ENCODE assay signal across 26 mouse cellular contexts in genomic region chr1:112439109-112439508, GRCm38 (mm10).
DNase-seq lines count a peak whose midpoint lies in the region; ATAC-seq and TF ChIP-seq lines count a peak whose summit lies in the region.
"Had no signal": no experiment of that assay in that cellular context is flagged by ENCODE, and none has a peak within 500 bp of the region (broad histone marks: within the 10 kb centered on the region; RNA-seq: fewer than 3 reads in every experiment).

No protein-coding gene starts in this region.

- no peak overlapping the region for H3K9ac ChIP-seq in forebrain, embryonic 13.5 days
- H3K9ac ChIP-seq in hindbrain, postnatal 0 days (replicated peaks; ENCODE audit: low read length) = no peak overlapping the region
- H3K9ac ChIP-seq in hindbrain, embryonic 13.5 days = no peak overlapping the region
- H3K9ac ChIP-seq in forebrain, postnatal 0 days = no peak overlapping the region
- H3K9ac ChIP-seq: embryonic facial prominence, embryonic 12.5 days; liver, embryonic 15.5 days; lung, embryonic 15.5 days; midbrain, embryonic 13.5 days; neural tube, embryonic 13.5 days had no signal

- H3K27me3 ChIP-seq in forebrain, embryonic 13.5 days = no peaks in the 10 kb centered on the region
- H3K27me3 ChIP-seq in forebrain, embryonic 10.5 days (ENCODE audit: poor library complexity, severe bottlenecking) = no peaks in the 10 kb centered on the region
- no peaks in the 10 kb centered on the region for H3K27me3 ChIP-seq in hindbrain, postnatal 0 days (ENCODE audit: insufficient read depth, low read length)
- H3K27me3 ChIP-seq in hindbrain, embryonic 13.5 days = no peaks in the 10 kb centered on the region
- H3K27me3 ChIP-seq in forebrain, postnatal 0 days (ENCODE audit: insufficient read depth, low read length) = no peaks in the 10 kb centered on the region
- H3K27me3 ChIP-seq: embryonic facial prominence, embryonic 12.5 days; liver, embryonic 15.5 days; lung, embryonic 15.5 days; megakaryocyte, embryonic 14.5 days; midbrain, embryonic 13.5 days; neural tube, embryonic 13.5 days had no signal

- WGBS in forebrain, embryonic 13.5 days = 45% methylated on average over 2 of the region's 2 CpGs
- WGBS in forebrain, embryonic 10.5 days = 75% methylated on average over 2 of the region's 2 CpGs
- WGBS in hindbrain, postnatal 0 days = 37% methylated on average over 2 of the region's 2 CpGs
- WGBS in hindbrain, embryonic 13.5 days = 74% methylated on average over 2 of the region's 2 CpGs
- 45% methylated on average over 2 of the region's 2 CpGs for WGBS in forebrain, postnatal 0 days

- H3K4me2 ChIP-seq in forebrain, embryonic 13.5 days = no peak overlapping the region
- no peak overlapping the region for H3K4me2 ChIP-seq in hindbrain, postnatal 0 days (ENCODE audit: low read depth, low read length)
- H3K4me2 ChIP-seq in hindbrain, embryonic 13.5 days = no peak overlapping the region
- H3K4me2 ChIP-seq in forebrain, postnatal 0 days (ENCODE audit: low read depth) = no peak overlapping the region
- H3K4me2 ChIP-seq: embryonic facial prominence, embryonic 12.5 days; liver, embryonic 15.5 days; lung, embryonic 15.5 days; midbrain, embryonic 13.5 days; neural tube, embryonic 13.5 days had no signal

- no peak for TF ChIP-seq CTCF in hindbrain, postnatal 0 days (IDR thresholded peaks at IDR 0.05; ENCODE audit: low read depth)
- no peak for TF ChIP-seq CTCF in forebrain, postnatal 0 days (IDR thresholded peaks at IDR 0.05; ENCODE audit: low read depth)

- H3K36me3 ChIP-seq in forebrain, embryonic 13.5 days (ENCODE audit: poor library complexity, severe bottlenecking) = no peaks in the 10 kb centered on the region
- no peaks in the 10 kb centered on the region for H3K36me3 ChIP-seq in forebrain, embryonic 10.5 days (replicated peaks)
- no peaks in the 10 kb centered on the region for H3K36me3 ChIP-seq in hindbrain, postnatal 0 days (ENCODE audit: insufficient read depth, low read length)
- H3K36me3 ChIP-seq in hindbrain, embryonic 13.5 days = no peaks in the 10 kb centered on the region
- H3K36me3 ChIP-seq in forebrain, postnatal 0 days (ENCODE audit: insufficient read depth) = no peaks in the 10 kb centered on the region
- H3K36me3 ChIP-seq: embryonic facial prominence, embryonic 12.5 days; limb, embryonic 10.5 days; liver, embryonic 15.5 days; lung, embryonic 15.5 days; midbrain, embryonic 13.5 days; neural tube, embryonic 13.5 days had no signal

- peak; percentile 74 for ATAC-seq in forebrain, embryonic 13.5 days
- ATAC-seq in hindbrain, postnatal 0 days = peak; percentile 27; the same call in 1 of the 2 replicates
- ATAC-seq in hindbrain, embryonic 13.5 days (ENCODE audit: low FRiP score) = no peak
- no peak for ATAC-seq in forebrain, postnatal 0 days
- ATAC-seq: activated CD4-positive, CD25-positive, alpha-beta regulatory T cell, adult 4 months; midbrain, embryonic 13.5 days had no signal

- H3K4me1 ChIP-seq in forebrain, embryonic 13.5 days = no peaks in the 10 kb centered on the region
- H3K4me1 ChIP-seq in forebrain, embryonic 10.5 days = no peaks in the 10 kb centered on the region
- no peaks in the 10 kb centered on the region for H3K4me1 ChIP-seq in hindbrain, postnatal 0 days (ENCODE audit: insufficient read depth, low read length)
- H3K4me1 ChIP-seq in hindbrain, embryonic 13.5 days (replicated peaks) = no peaks in the 10 kb centered on the region
- H3K4me1 ChIP-seq in forebrain, postnatal 0 days (ENCODE audit: insufficient read depth) = no peaks in the 10 kb centered on the region
- H3K4me1 ChIP-seq: embryonic facial prominence, embryonic 12.5 days; limb, embryonic 10.5 days; liver, embryonic 15.5 days; lung, embryonic 15.5 days; megakaryocyte, embryonic 14.5 days; midbrain, embryonic 13.5 days; neural tube, embryonic 13.5 days had no signal

- no peaks in the 10 kb centered on the region for H3K9me3 ChIP-seq in forebrain, embryonic 13.5 days (replicated peaks)
- no peaks in the 10 kb centered on the region for H3K9me3 ChIP-seq in forebrain, embryonic 10.5 days
- no peaks in the 10 kb centered on the region for H3K9me3 ChIP-seq in hindbrain, postnatal 0 days (ENCODE audit: low read length)
- no peaks in the 10 kb centered on the region for H3K9me3 ChIP-seq in hindbrain, embryonic 13.5 days
- H3K9me3 ChIP-seq in forebrain, postnatal 0 days (ENCODE audit: low read length) = no peaks in the 10 kb centered on the region
- H3K9me3 ChIP-seq: embryonic facial prominence, embryonic 12.5 days; limb, embryonic 10.5 days; liver, embryonic 15.5 days; lung, embryonic 15.5 days; megakaryocyte, embryonic 14.5 days; midbrain, embryonic 13.5 days; neural tube, embryonic 13.5 days had no signal

- no peak for DNase-seq in forebrain, embryonic 10.5 days (ENCODE audit: extremely low spot score, low spot score)
- peak; percentile 67 for DNase-seq in hindbrain, postnatal 0 days (ENCODE audit: low spot score)
- DNase-seq in cerebellum, postnatal 10 days = peak; percentile 88 to 90
- DNase-seq in forebrain, postnatal 0 days = peak; percentile 8
- no peak for DNase-seq in urinary bladder, adult 2 months (ENCODE audit: low spot score)
- DNase-seq: adrenal gland, adult 8-10 months; gastrocnemius, adult 2 months; kidney, adult 8-10 months; kidney, postnatal 10 days; liver; lung, postnatal 36 days; retina, postnatal 1 day; right cerebral cortex, postnatal 25 days; spleen, adult 18-20 months; thymus, postnatal 14 days had no signal

- no peak overlapping the region for H3K4me3 ChIP-seq in forebrain, embryonic 13.5 days
- H3K4me3 ChIP-seq in forebrain, embryonic 10.5 days = no peak overlapping the region
- no peak overlapping the region for H3K4me3 ChIP-seq in hindbrain, postnatal 0 days (ENCODE audit: low read length)
- no peak overlapping the region for H3K4me3 ChIP-seq in hindbrain, embryonic 13.5 days
- no peak overlapping the region for H3K4me3 ChIP-seq in forebrain, postnatal 0 days (ENCODE audit: low read depth, low read length)
- H3K4me3 ChIP-seq: embryonic facial prominence, embryonic 12.5 days; gastrocnemius, adult 2 months; left cerebral cortex, adult 2 months; limb, embryonic 10.5 days; liver, embryonic 15.5 days; lung, embryonic 15.5 days; megakaryocyte, embryonic 14.5 days; midbrain, embryonic 13.5 days; neural tube, embryonic 13.5 days had no signal

- no peak overlapping the region for H3K27ac ChIP-seq in forebrain, embryonic 13.5 days
- H3K27ac ChIP-seq in forebrain, embryonic 10.5 days = no peak overlapping the region
- no peak overlapping the region for H3K27ac ChIP-seq in hindbrain, postnatal 0 days
- H3K27ac ChIP-seq in hindbrain, embryonic 13.5 days = no peak overlapping the region
- no peak overlapping the region for H3K27ac ChIP-seq in forebrain, postnatal 0 days (ENCODE audit: low read depth, low read length)
- H3K27ac ChIP-seq: embryonic facial prominence, embryonic 12.5 days; gastrocnemius, adult 2 months; left cerebral cortex, adult 2 months; limb, embryonic 10.5 days; liver, embryonic 15.5 days; lung, embryonic 15.5 days; midbrain, embryonic 13.5 days; neural tube, embryonic 13.5 days had no signal

Comparison
In these comparisons a context has a peak if more than half of its experiments do, and no peak if none do; other contexts are left out.
1. ATAC-seq: peak in forebrain, embryonic 13.5 days (single experiment) and hindbrain, postnatal 0 days (single experiment); none in hindbrain, embryonic 13.5 days (single experiment) and forebrain, postnatal 0 days (single experiment).
2. DNase-seq: peak in hindbrain, postnatal 0 days (single experiment), cerebellum, postnatal 10 days (2 of 2) and forebrain, postnatal 0 days (single experiment); none in forebrain, embryonic 10.5 days (single experiment) and urinary bladder, adult 2 months (single experiment).